Mouse (Mus musculus): Measurements from ENCODE around the gene Smndc1.

Gene Smndc1

DNA sequence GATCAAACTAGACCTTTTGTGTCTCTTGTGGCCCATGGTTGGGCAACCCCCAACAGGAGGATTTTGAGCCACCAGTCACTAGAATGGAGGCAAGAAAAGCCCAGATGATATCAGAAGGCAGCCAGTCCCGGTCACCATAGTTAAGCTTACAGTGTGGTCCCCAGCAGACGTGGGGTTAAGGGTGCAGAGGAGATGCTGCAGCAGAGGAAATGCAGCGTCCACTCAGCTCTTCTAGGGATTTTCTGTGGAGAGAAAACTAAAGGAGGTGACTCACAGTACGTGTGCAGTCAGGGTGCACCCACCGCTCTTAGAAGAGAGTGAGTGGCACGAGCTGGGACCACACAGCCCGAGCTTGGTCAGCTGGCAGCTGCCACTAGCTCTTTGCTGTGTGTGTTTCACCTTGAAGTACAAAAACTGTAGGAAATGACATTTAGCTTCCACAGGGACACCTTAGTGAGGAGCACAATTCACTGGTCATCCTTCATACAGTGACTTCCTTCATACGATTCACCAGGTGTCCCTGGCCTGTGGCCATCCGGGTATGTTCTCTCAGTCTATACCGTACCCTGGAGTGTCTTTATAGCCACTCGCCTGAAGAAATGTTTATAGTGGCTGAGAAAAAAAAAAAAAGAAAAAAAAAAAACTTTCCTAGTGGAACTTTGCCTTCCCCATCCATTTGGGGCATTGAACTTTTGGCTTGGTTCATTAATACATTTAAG, 24.2 kb downstream of the Smndc1 start:
- H3K4me1 ChIP-seq (replicated peaks; ENCODE audit: low read depth, low read length) = peaks cover 35% of the 10 kb centered on the region
- H3K9me3 ChIP-seq (ENCODE audit: low read length) = no peaks in the 10 kb centered on the region
- no peak for TF ChIP-seq POU5F1 (IDR thresholded peaks at IDR 0.05; ENCODE audit: borderline replicate concordance, low read length)
- no peak for TF ChIP-seq CTCF (conservative IDR thresholded peaks at IDR 0.05; ENCODE audit: low read length)
- TF ChIP-seq NANOG (IDR thresholded peaks at IDR 0.05; ENCODE audit: borderline replicate concordance, low read length) = no peak
- no peak overlapping the region for H3K4me3 ChIP-seq (replicated peaks; ENCODE audit: low read length)
- H3K27me3 ChIP-seq (ENCODE audit: insufficient read depth, low read length) = no peaks in the 10 kb centered on the region
- peaks cover 2% of the 10 kb centered on the region for H3K36me3 ChIP-seq (ENCODE audit: insufficient read depth, low read length)

DNA sequence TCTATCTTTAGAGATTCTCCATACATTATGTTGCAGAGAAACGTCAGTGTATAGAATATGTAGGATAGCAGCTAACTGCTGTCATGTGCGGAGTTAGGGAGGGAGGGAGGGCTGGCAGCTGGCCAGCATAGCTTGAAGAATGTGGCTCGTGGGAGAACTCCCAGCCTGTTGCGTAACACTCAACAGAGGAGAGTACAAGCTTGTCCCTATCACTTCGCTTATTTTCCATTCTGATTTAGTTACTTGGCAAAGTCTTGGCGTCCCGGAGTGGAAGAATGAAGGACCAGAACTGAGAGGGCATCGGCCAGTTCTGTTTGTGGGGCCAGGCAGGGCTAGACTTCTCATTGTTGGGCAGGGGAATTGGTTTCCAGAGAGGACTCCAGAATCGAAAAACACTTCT, 25.4 kb downstream of the Smndc1 start:
- Histone ChIP-seq H3K36me3 (ENCODE audit: insufficient read depth, low read length) (no peaks in the 10 kb centered on the region), H3K27me3 (ENCODE audit: insufficient read depth, low read length) (no peaks in the 10 kb centered on the region), H3K4me1 (replicated peaks; ENCODE audit: low read depth, low read length) (peaks cover 26% of the 10 kb centered on the region), H3K4me3 (replicated peaks; ENCODE audit: low read length) (no peak overlapping the region), H3K9me3 (ENCODE audit: low read length) (no peaks in the 10 kb centered on the region)
- TF ChIP-seq POU5F1 (IDR thresholded peaks at IDR 0.05; ENCODE audit: borderline replicate concordance, low read length) = no peak
- no peak for TF ChIP-seq CTCF (conservative IDR thresholded peaks at IDR 0.05; ENCODE audit: low read length)

DNA sequence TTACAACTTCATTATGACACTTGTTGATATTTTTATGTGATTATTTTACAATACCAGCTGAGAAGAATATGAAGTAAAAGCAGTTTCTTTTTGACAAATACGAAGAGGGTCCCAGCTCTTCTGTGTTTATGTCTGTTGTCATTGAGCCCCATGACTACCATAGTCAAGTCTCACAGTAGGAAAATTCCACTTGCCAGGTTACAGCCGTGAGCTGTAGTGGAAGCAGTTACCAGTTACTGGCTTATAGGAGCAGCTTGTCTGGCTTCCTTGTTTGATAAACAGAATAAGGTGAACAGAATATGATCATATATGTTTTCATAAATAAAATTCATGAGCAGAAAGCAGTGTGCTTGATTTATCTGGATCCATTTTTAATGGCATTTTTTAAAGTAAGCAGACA, 25.8 kb downstream of the Smndc1 start:
- Histone ChIP-seq H3K4me3 (replicated peaks; ENCODE audit: low read length) (no peak overlapping the region), H3K4me1 (replicated peaks; ENCODE audit: low read depth, low read length) (peaks cover 26% of the 10 kb centered on the region), H3K36me3 (ENCODE audit: insufficient read depth, low read length) (no peaks in the 10 kb centered on the region), H3K27me3 (ENCODE audit: insufficient read depth, low read length) (no peaks in the 10 kb centered on the region), H3K9me3 (ENCODE audit: low read length) (no peaks in the 10 kb centered on the region)
- TF ChIP-seq NANOG (IDR thresholded peaks at IDR 0.05; ENCODE audit: borderline replicate concordance, low read length) (no peak), POU5F1 (IDR thresholded peaks at IDR 0.05; ENCODE audit: borderline replicate concordance, low read length) (no peak), CTCF (conservative IDR thresholded peaks at IDR 0.05; ENCODE audit: low read length) (no peak)

DNA sequence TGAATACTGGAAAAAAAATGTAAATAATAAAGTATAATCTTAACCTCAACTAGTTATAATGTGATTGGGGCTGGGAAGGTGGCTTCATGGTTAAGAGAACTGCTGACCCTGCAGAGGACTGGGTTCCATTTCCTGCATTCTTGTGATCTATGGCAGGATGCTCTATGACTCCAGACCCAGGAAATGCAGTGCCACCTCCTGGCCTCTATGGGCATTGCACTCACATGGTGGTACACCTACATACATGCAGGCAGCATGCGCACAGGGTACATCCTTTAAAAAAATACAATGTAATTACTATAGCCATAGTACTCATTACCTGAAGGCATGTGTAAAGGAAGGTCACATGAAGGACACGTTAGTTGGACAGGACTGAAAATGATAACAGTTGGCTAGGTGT, 27.4 kb downstream of the Smndc1 start:
- no peak overlapping the region for H3K4me3 ChIP-seq (replicated peaks; ENCODE audit: low read length)
- no peaks in the 10 kb centered on the region for H3K36me3 ChIP-seq (ENCODE audit: insufficient read depth, low read length)
- no peaks in the 10 kb centered on the region for H3K27me3 ChIP-seq (ENCODE audit: insufficient read depth, low read length)
- no peaks in the 10 kb centered on the region for H3K9me3 ChIP-seq (ENCODE audit: low read length)
- TF ChIP-seq CTCF (conservative IDR thresholded peaks at IDR 0.05; ENCODE audit: low read length) (peak; percentile 84), POU5F1 (IDR thresholded peaks at IDR 0.05; ENCODE audit: borderline replicate concordance, low read length) (no peak), NANOG (IDR thresholded peaks at IDR 0.05; ENCODE audit: borderline replicate concordance, low read length) (no peak)
- H3K4me1 ChIP-seq (replicated peaks; ENCODE audit: low read depth, low read length) = peaks cover 15% of the 10 kb centered on the region

DNA sequence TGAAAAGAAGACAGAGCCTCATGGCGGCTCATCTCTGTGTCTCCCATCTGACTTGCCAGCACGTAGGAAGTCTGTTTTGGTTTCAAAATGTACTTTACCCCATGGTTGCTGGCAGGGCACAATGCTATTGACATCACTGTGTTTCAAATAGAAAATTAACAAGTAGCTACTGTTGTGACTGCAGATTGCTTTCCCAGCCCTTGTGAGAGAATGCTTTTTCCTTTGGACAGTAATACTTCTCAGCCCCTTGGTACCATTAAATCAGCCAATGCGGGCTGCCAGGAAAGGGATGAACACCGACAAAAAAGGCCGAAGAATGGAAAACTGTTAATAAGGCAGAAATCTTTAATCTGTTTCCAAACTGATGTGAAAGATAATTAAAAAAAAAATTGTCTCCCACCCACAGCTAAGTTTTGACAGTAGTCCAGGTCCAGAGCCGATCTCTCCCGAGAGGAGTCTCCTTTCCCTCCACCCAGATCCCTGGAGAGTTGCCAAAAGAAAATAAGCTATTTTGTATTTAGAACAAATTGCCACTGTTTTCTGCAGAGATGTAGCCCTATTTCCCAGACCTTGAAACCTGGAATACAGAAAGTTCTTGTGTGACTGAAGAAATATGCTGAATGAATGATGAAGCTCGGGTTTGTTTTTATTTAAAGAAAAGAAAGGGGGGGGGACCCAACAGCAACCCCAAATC, 30.0 kb downstream of the Smndc1 start:
- peaks cover 9% of the 10 kb centered on the region; the same call in 1 of the 2 replicates for H3K4me1 ChIP-seq (replicated peaks; ENCODE audit: low read depth, low read length)
- TF ChIP-seq POU5F1 (IDR thresholded peaks at IDR 0.05; ENCODE audit: borderline replicate concordance, low read length) (no peak), NANOG (IDR thresholded peaks at IDR 0.05; ENCODE audit: borderline replicate concordance, low read length) (no peak), CTCF (conservative IDR thresholded peaks at IDR 0.05; ENCODE audit: low read length) (no peak)
- no peaks in the 10 kb centered on the region for H3K9me3 ChIP-seq (ENCODE audit: low read length)
- no peak overlapping the region for H3K4me3 ChIP-seq (replicated peaks; ENCODE audit: low read length)
- H3K27me3 ChIP-seq (ENCODE audit: insufficient read depth, low read length) = no peaks in the 10 kb centered on the region
- no peaks in the 10 kb centered on the region for H3K36me3 ChIP-seq (ENCODE audit: insufficient read depth, low read length)

DNA sequence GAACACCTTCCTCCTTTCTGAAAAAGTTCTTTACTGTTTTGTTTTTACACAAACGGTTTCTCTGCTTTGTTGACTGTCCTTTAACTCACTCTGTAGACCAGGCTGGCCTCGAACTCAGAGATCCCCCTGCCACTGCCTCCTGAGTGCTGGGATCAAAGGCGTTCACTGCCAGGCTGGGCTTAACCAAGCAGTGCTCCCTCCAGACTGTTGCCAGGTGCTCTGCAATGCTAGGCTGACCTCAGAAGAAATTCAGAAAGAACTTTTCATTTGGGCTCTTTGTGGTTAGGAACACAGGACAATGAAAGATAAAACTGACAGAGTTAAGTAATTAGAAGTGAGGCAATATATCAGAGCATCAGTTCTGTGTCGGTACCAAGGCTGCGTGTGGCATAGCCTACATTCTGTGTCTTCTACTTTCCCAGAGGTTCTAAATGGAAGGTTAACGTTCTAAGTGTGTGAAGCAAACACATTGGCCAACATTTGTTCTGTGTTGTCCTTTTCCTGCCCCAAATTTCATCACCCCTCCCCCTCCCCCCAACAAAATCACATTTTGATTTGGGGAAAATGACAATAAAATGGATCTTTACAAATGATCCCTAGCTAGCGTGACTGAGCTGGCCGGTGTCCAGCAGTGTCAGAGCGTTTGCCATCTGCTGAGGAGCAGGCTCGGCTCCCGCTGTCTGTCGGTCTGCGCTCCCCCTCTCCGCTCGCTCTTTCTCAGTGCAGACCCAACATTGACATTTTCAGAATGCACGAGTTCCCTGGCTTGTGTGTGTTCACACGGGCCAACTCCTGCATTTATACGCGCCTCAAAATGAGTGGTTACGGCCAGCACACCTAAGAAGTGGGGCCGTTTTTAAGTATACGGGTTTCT, 31.0 kb downstream of the Smndc1 start:
- Histone ChIP-seq H3K9me3 (ENCODE audit: low read length) (no peaks in the 10 kb centered on the region), H3K4me3 (replicated peaks; ENCODE audit: low read length) (no peak overlapping the region), H3K36me3 (ENCODE audit: insufficient read depth, low read length) (no peaks in the 10 kb centered on the region), H3K4me1 (replicated peaks; ENCODE audit: low read depth, low read length) (0 out of 2 replicates have a peak, but pooled peaks cover 9% of the 10 kb centered on the region), H3K27me3 (ENCODE audit: insufficient read depth, low read length) (no peaks in the 10 kb centered on the region)
- TF ChIP-seq NANOG (IDR thresholded peaks at IDR 0.05; ENCODE audit: borderline replicate concordance, low read length) = no peak
- TF ChIP-seq CTCF (conservative IDR thresholded peaks at IDR 0.05; ENCODE audit: low read length) = no peak
- no peak for TF ChIP-seq POU5F1 (IDR thresholded peaks at IDR 0.05; ENCODE audit: borderline replicate concordance, low read length)

DNA sequence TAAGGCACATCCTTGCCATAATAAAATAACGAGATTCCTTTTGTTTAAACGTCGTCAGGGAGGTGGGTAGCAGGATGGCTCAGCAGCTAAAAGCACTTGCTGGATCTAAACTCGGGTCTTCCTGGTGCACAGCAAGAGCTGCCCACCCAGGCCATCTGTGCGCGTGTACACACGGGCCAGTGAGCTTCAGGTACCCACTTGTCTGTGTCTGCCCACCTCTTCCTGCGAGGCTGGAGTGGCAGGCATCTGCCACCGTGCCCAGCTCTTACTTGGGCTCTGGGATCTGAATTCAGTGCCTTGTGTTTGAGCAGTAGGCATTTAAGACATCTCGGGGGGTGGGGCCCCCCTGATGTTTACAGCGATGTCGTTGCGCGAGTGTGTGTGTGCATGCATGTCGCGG, 35.3 kb downstream of the Smndc1 start:
- peaks cover 18% of the 10 kb centered on the region for H3K36me3 ChIP-seq (ENCODE audit: insufficient read depth, low read length)
- H3K27me3 ChIP-seq (ENCODE audit: insufficient read depth, low read length) = no peaks in the 10 kb centered on the region
- H3K4me3 ChIP-seq (replicated peaks; ENCODE audit: low read length) = no peak overlapping the region
- peaks cover 35% of the 10 kb centered on the region for H3K4me1 ChIP-seq (replicated peaks; ENCODE audit: low read depth, low read length)
- no peaks in the 10 kb centered on the region for H3K9me3 ChIP-seq (ENCODE audit: low read length)
- TF ChIP-seq CTCF (conservative IDR thresholded peaks at IDR 0.05; ENCODE audit: low read length) (no peak), POU5F1 (IDR thresholded peaks at IDR 0.05; ENCODE audit: borderline replicate concordance, low read length) (no peak), NANOG (IDR thresholded peaks at IDR 0.05; ENCODE audit: borderline replicate concordance, low read length) (no peak)

All from E14TG2a.4 (cell line).